Mouse (Mus musculus): ENCODE data around the gene Gm11020.
"Not testable (repeated sequence)": the region's sequence is repeated elsewhere in the genome, so short reads cannot be mapped to it uniquely, and the experiment has no call there.

GRCm38 (mm10) chr8:104321930-104322329 lies 563 bp downstream of the Gm11020 start, which contains the start of gene Cmtm2b:
- not testable (repeated sequence) for TF ChIP-seq POLR2A, CTCF (IDR thresholded peaks at IDR 0.05; ENCODE audit: extremely low read depth, insufficient read depth, low read length)

Data from cortical plate, adult 2 months (tissue).